Mouse (Mus musculus): ENCODE results near the gene Rps15.
A peak's percentile ranks its signal among the peaks of the same experiment; 100 is the strongest.

DNA sequence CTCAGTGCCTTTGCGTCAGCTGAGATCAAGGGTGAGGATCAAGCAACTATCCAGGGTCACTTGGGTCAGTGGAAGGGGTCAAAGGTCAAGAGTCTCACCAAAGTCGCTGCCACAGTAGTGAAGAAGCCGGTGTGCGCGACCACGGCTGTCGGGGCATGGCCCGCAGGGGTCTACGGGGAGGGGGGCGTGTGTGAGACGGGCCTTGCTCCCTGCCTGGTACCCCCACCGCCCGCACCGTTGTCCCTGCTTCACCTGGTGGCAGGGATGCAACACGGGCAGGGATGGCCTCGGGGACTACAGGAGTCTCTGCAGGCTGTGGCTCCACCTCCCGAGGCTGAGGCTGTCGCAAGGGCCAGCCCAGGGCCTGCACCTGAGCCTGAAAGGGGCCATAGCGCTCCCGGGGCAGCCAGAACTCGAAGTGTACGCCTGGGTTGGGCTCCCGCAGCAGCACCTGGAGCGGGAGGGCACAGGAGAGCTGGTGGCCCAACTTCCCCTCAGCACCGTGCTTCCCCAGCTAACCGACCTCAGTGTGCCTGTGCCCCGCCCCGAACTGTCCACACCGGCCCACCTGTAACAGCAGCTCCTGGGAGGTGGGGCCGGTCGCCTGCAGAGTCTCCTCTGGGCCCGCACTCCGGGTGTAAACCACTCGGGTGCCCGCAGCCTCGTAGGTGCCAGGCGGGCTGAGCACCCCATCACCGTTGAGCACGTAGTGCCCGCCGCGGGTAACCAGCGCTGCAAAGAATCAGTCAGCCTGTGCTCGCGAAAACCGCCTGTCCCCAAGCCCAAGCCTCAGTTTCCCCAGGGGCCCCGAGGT, 49.4 kb downstream of the Rps15 start:
- no peak for TF ChIP-seq POLR2A (IDR thresholded peaks at IDR 0.05; ENCODE audit: extremely low read depth, insufficient read depth, low read length)
- peak; percentile 11; the same call in 1 of the 2 replicates for TF ChIP-seq CTCF (IDR thresholded peaks at IDR 0.05; ENCODE audit: low read depth, low read length)

Measured in liver, adult 2 months (tissue).